Mouse (Mus musculus): ENCODE data around the gene Rab3il1.
A peak's percentile ranks its signal among the peaks of the same experiment; 100 is the strongest.

Gene Rab3il1

GRCm38 (mm10) chr19:9982852-9983542 is 18.5 kb upstream of the Rab3il1 start:
- peak; percentile 76 for DNase-seq (ENCODE audit: low read depth, low spot score)

- no peak for DNase-seq (ENCODE audit: low read depth, low spot score)
Observed at GRCm38 (mm10) chr19:9984111-9985055, 17.1 kb upstream of the Rab3il1 start.

GRCm38 (mm10) chr19:9985190-9985899 is 16.1 kb upstream of the Rab3il1 start:
- no peak for DNase-seq (ENCODE audit: low read depth, low spot score)

GRCm38 (mm10) chr19:9985900-9986421 is 15.5 kb upstream of the Rab3il1 start:
- DNase-seq (ENCODE audit: low read depth, low spot score), result no peak

GRCm38 (mm10) chr19:9987192-9987591 is 14.3 kb upstream of the Rab3il1 start:
- DNase-seq (ENCODE audit: low read depth, low spot score), result no peak

- DNase-seq (ENCODE audit: low read depth, low spot score), result no peak
Observed at GRCm38 (mm10) chr19:9987593-9987992, 13.9 kb upstream of the Rab3il1 start.

GRCm38 (mm10) chr19:9989171-9989883 is 12.1 kb upstream of the Rab3il1 start:
- peak; percentile 56 for DNase-seq (ENCODE audit: low read depth, low spot score)

- DNase-seq (ENCODE audit: low read depth, low spot score), result no peak
Observed at GRCm38 (mm10) chr19:9989884-9990256, 11.6 kb upstream of the Rab3il1 start.

- peak; percentile 75 for DNase-seq (ENCODE audit: low read depth, low spot score)
Observed at GRCm38 (mm10) chr19:9991304-9991703, 10.2 kb upstream of the Rab3il1 start.

GRCm38 (mm10) chr19:9992011-9992958 is 9.2 kb upstream of the Rab3il1 start:
- no peak for DNase-seq (ENCODE audit: low read depth, low spot score)

- DNase-seq (ENCODE audit: low read depth, low spot score), result peak; percentile 84
Observed at GRCm38 (mm10) chr19:9993036-9993656, 8.3 kb upstream of the Rab3il1 start.

- DNase-seq (ENCODE audit: low read depth, low spot score), result no peak
Observed at GRCm38 (mm10) chr19:9997204-9998062, 4.0 kb upstream of the Rab3il1 start.

- DNase-seq (ENCODE audit: low read depth, low spot score), result no peak
Observed at GRCm38 (mm10) chr19:9998063-9998416, 3.4 kb upstream of the Rab3il1 start.

- no peak for DNase-seq (ENCODE audit: low read depth, low spot score)
Observed at GRCm38 (mm10) chr19:9998736-9999486, 2.6 kb upstream of the Rab3il1 start.

- peak; percentile 57 for DNase-seq (ENCODE audit: low read depth, low spot score)
Observed at GRCm38 (mm10) chr19:10000330-10000729, 1.1 kb upstream of the Rab3il1 start.

- DNase-seq (ENCODE audit: low read depth, low spot score), result no peak
Observed at GRCm38 (mm10) chr19:10003696-10004095, 2.2 kb downstream of the Rab3il1 start.

- DNase-seq (ENCODE audit: low read depth, low spot score), result no peak
Observed at GRCm38 (mm10) chr19:10011408-10011807, 9.9 kb downstream of the Rab3il1 start.

- no peak for DNase-seq (ENCODE audit: low read depth, low spot score)
Observed at GRCm38 (mm10) chr19:10012827-10013278, 11.4 kb downstream of the Rab3il1 start.

Data from A20 (cell line).